Mouse (Mus musculus) frontal cortex, adult (tissue): ENCODE data around the gene Pdia3.
"Not testable (repeated sequence)": the region's sequence is repeated elsewhere in the genome, so short reads cannot be mapped to it uniquely, and the experiment has no call there.

Source experiments
- ATAC-seq: cut with Nextera tagmentation; 2 replicates; pipeline ENCODE4 v1.9.2; 2017; ENCODE audit warnings: mild to moderate bottlenecking, moderate library complexity, mixed read lengths; ENCODE audit not compliant: low TSS enrichment

Pdia3 gene

DNA sequence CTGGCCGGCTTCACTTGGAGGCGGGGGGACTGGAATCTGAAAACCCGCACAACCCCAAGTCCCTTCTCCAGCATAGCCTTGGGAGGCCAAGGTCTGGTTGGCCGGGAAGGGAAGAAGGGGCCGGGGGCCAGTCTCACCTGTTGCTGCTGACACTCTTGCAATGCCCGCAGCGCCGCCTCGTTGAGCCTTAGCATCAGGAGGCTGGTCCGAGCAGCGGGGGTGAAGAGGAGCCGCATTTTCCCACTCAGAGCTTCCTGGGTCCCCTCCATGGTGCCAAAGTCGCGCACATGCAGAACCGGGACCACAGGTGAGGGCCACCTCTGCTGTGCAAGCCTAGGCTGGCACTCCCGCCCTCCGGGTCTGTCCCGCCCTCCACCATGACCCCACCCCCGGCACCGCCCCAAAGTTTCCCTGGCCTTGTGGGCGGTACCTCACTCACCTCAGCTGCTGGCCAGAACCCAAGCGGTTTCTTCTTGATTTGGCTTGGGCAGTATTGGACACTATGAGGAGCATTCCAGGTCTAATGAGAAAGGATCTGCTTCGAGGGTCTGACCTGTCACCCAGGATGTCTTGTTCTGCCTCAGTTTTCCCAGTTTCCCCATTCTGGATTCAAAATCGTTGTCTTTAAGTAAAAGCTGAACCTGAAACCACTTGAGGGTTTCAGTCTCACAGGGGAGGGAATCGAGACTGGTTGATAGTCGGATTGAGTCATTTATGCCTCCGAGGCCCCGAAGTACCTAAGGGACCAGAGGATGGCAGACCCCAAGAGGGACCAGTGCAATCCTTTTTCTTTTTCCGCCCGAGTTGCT lies 28.9 kb downstream of the Pdia3 start:
- ATAC-seq = 0 out of 2 replicates have a peak, but pooled peaks have one; percentile 13

- ATAC-seq = no peak
Measured at GRCm38 (mm10) chr2:121443068-121443349, 29.4 kb downstream of the Pdia3 start.

DNA sequence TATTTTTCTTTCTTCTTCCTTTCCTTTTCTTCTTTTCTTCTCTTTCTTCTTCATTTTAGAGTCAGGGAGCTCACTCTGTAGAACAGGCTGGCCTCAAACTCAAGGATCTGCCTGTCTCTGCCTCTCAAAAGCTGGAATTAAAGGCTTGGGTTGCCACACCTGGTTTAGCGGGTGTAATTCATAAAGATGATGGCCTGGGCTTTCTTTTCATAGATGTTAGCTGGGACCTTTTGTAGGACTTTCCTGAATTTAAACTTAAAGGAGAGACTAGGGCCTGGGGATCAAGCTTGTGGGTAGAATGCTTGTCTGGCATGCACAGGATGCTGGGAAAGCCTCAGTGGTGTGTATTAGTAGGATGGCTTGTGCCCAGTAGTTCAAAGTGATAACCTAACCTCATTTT lies 30.6 kb downstream of the Pdia3 start, which contains the start of gene Ell3:
Ell3 (minus strand) TSS at position 101 of the 400 bp plus-strand sequence.
- no peak for ATAC-seq

DNA sequence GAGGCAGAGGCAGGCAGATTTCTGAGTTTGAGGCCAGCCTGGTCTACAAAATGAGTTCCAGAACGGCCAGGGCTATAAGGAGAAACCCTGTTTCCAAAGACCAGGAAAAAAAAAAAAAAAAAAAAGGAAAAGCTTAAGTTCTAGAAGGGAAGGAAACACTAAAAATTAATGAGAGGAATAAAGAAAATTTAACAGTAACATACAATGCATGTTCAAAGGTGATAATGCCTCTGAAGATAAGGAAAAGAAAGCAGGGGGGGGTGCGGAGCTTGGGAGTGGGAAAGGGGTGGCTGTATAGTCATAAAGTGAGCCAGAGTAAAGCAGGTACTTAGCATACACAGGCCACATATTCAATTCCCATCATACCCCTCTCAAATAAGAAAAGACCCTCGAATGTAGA lies 31.5 kb downstream of the Pdia3 start:
- ATAC-seq = no peak

DNA sequence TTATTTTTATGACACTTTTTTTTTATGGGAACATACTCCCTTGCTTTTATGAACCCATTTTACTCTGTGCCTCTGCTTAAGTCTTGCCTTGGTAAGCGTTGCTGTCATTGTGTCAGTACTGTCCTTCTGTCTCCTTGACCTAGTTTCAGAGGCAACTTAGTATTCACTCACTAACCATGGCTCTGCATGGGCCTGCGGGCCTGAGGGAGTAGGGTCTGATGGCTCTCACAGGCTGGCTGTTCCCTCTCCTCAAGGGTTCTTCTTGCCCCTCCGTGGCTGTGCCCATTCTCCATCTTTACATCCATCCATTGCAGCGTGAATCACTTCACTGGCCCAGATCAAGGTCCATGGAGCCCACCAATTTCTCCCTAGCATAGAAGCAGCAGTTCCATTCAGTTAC lies 32.9 kb downstream of the Pdia3 start:
- no peak for ATAC-seq

- ATAC-seq = no peak
Measured at GRCm38 (mm10) chr2:121447006-121447405, 33.4 kb downstream of the Pdia3 start.

- ATAC-seq = no peak
Measured at GRCm38 (mm10) chr2:121448136-121448535, 34.6 kb downstream of the Pdia3 start.

DNA sequence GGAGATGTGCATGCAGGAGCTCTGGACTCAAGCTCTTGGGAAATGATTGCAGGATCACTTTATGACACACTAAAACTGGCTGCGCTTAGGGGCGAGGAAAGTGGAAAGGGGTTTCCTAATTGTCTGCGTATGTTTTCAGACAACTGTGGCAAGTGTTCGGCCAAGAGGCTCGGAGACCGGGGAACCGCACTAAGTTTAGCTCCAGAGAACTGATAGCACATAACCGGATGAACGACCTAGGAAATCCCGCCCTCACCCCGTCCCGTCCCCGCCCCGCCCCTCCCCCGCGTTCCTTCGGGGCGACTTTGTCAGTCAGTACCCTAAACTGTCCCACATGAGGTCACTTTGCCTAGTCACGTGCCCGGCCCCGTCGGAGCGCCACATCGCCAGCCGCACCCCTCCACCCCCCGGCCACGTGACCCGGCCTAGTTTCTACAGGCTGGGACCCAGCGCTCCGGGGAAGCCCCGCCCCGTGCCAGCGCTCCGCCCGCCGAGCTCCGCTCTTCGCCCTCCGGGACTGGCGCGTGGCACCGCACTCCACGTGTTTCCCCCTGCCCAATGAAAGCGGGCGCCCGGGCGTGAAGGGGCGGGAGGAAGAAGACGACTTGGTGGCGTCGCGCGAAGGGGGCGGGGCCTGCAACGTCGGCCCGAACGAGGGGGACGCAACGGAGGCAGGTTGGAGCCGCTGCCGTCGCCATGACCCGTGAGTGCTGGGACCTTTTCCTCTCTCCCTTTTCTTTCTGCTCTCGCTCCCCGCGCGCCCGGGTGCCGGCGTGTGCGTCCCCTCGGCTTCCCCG lies 35.4 kb downstream of the Pdia3 start, which contains the start of gene Serf2:
Serf2 (plus strand) TSS at position 457 of the 797 bp plus-strand sequence.
- ATAC-seq = peak; percentile 95

DNA sequence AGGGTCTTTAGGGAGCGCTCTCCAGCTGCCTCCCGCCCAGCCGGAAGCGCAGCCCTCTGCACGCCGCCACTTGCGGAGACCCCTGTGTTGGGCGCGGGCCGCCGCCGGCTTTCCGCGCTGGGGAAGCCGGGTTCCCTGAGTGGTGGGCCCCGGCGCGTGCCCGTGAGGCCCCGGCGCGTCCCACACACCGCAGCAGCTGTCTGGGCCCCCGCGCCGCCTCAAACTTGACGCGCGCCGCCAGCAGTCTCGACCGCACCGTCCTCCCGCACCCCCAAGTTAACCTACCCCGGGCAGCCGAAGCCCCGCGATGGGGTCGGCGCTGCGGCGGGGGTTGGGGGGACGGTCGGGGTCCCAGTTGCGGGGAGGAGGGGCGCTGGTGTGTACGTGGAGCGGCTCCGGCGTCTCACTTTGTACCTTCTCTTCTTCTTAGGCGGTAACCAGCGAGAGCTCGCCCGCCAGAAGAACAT lies 36.0 kb downstream of the Pdia3 start:
- peak; percentile 13 for ATAC-seq

DNA sequence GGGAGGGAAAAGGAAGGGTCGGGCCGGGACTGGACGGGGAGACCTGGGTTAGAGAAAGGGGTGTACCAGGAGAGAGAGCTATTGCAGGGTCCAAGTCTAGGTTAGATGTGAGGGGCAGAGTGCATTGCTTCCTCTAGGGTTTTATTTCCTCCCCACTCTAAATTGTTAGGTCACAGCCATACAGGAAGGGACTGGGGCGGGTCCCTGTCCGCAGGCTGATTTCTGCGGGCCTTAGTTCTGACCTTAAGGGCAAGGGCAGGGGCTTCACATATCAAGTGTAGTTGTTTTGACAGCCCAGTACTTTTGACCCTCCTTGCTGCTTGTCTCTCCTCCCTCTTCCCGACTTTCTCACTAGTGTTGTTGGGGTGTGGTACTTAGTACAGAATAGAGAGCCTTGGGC lies 36.5 kb downstream of the Pdia3 start:
- ATAC-seq = no peak

DNA sequence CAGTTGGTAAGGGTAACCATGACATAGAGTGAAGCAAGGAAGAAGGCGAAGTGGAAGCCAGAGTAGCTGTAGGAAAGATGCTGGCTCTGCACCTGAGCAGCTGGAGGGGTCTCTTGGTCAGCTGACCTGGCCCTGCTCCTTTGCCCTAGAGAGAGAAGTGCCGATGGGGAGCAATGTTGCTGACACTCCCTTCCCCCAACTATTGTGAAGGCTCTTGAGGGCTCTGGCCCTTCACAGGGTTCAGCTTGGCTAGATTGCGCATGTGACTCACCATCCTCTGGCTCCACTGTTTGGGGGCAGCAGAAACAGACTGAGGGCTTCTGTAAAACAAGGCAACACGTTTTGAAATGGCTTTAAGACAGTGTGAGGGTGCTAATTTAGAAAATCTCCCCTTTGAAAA lies 38.8 kb downstream of the Pdia3 start:
- no peak for ATAC-seq

- ATAC-seq = no peak
Measured at GRCm38 (mm10) chr2:121452990-121453389, 39.4 kb downstream of the Pdia3 start, which contains the start of gene Hypk. Gene Hypk (plus strand): TSS chr2:121453290.

- no peak for ATAC-seq
Measured at GRCm38 (mm10) chr2:121453917-121454316, 40.3 kb downstream of the Pdia3 start.

DNA sequence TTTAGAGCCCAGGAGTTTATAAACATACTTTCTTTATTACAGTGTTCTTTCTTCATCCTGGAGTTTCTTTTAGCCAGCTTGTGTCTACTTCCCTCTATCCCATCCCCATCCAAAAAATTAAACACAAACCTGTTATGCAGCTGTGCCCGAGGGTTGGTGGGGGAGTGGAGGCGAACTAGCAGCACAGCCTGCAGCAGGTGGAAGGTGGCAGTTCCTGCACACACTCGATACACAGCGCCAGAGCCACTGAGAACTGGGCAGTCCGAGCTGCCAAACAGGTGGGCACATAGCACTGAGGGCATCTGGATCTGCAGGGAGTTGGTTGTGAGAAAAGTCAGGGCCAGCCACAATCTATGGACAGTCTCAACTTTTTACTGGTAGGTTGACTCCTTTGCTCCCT lies 42.0 kb downstream of the Pdia3 start:
- ATAC-seq = no peak

- ATAC-seq = peak; percentile 90
Measured at GRCm38 (mm10) chr2:121456692-121457642, 43.4 kb downstream of the Pdia3 start, which contains the start of gene Serinc4. Gene Serinc4 (minus strand): TSS chr2:121456781.

DNA sequence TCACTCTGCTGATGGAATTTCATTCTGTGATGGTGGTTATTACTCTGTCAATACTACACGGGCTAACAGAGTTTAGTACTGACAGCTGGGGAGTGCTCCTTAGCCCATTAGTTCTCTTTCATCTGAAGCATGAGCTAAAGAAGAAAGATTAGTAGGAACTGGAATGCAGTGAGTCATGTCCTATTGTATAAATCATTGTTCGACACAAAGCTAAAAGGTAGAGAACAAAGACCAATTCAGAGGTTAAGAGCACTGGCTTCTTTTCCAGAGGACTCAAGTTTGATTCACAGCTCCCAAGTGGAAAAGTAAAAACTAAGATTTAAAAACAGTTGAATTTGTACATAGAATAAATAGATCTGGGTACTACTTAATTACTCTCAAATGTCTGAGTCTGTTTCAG lies 46.5 kb downstream of the Pdia3 start:
- ATAC-seq = no peak

DNA sequence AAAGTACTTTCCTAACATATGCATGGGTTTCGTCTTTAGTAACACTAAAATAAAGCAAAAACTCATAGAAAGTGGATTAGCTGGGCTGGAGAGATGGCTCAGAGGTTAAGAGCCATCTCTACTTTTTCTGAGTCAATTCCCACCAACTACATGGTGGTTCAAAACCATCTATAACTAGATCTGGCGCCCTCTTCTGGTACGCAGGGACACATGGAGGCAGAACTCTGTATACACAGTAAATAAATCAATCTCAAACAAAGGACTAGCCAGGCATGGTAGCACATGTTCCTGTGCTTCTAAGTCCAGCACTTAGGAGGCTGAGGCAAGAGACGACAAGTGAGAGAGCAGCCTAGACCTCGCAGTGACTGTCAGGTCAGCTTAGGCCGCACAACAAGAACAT lies 55.4 kb downstream of the Pdia3 start:
- not testable (repeated sequence) for ATAC-seq

DNA sequence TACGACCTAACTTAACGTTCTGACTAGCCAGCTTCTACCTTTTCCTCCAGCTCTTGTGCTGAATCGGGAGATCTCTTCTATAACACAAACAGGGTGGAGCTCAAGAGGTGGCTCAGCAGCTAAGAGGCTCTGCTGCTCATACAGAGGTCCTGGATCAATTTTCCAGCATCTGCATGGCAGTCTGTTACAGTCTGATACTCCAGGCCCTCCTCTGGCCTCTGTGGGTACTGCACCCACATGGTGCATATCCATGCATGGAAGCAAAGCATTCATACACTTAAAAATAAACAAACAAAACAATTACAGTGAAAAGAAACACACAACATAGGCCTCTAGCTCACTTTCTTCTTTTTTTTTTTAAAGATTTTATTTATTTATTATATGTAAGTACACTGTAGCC lies 59.2 kb downstream of the Pdia3 start:
- ATAC-seq = not testable (repeated sequence)

DNA sequence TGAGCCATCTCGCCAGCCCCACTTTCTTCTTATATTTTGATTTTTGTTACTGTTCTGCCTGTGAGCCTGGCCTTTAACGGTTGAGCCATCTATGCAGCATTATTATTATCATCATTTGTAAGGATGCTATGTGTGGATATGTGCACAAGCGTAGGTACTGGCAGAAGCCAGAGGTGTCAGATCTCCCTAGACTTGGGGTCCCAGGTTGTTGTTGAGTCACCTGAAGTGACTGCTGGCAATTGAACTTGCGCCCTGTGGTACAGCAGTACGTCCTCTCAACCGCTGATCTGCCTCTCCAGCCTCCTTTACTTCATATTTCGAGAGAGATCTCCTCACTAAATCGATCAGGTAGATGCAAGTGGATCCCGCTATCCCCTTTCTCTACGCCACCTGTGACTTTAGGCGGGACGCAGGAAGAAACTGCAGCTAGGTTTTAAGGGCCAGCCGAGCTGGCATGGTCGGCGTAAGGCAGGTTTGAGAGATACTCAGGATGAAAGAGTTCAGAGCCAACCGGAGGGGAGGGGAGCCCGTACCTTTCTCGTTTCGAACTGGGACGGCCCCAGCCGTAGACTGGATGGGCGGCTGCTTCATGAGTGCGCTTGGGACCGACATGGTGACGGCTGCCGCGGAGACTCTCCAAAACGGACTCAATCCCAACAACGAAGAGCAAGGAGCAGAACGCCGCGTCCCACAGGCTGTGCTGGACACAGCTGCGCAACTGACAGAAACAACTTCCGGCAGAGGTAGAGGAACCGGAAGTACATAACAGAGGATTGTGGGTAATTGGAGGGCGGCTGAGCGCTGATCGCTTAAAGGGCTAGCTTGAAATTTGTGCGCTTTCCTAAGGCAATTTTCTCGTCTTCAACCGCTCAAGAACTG lies 60.0 kb downstream of the Pdia3 start, which contains the start of gene Mfap1b:
Mfap1b (minus strand) TSS at position 767 of the 879 bp plus-strand sequence.
- peak; percentile 99 for ATAC-seq

DNA sequence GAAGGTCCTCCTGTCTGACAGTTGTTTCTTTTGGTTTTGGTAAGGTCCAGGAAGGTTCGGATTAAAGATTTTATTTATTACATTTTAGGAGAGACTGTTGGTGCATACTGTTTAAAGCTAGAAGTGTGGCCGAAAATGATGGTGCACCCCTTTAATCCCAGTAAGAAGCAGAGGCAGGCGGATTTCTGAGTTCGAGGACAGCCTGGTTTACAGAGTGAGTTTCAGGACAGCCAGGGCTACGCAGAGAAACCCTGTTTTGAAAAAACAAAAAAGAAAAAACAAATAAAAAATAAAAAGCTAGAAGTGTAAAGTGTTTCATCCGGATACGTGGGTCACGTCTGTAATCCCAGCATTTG lies 60.6 kb downstream of the Pdia3 start:
- no peak for ATAC-seq

DNA sequence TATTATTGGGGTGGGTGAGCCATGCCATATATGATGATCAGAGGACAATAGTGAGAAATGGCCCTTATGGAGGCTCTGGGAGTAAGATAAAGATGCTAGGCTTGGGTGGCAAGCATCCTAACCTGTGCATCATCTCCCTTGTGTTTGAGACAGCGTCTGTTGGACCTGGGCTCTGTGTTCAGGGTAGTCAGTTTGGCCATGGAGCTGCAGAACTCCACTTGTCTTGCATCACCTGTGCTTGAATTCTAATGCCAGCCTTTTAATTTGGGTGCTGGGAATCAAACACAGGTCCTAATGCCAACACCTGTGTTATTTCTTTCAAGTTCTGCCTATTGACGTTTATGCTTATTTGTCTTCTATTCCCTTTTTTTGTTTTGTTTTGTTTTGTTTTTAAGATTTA lies 61.7 kb downstream of the Pdia3 start:
- not testable (repeated sequence) for ATAC-seq
